In genomic region chr8:108712607-108713006, GRCm38 (mm10) we compare ENCODE assay signal across 9 mouse cellular contexts.
A peak's percentile ranks its signal among the peaks of the same experiment; 100 is the strongest.
DNase-seq lines count a peak whose midpoint lies in the region; ATAC-seq and TF ChIP-seq lines count a peak whose summit lies in the region.
"Had no signal": no experiment of that assay in that cellular context is flagged by ENCODE, and none has a peak within 500 bp of the region (broad histone marks: within the 10 kb centered on the region; RNA-seq: fewer than 3 reads in every experiment).

No protein-coding gene starts in this region.

- no peak for TF ChIP-seq CTCF in intestine, postnatal 0 days (IDR thresholded peaks at IDR 0.05; ENCODE audit: low read depth)

- WGBS in kidney, embryonic 16.5 days = 40% methylated on average over 4 of the region's 4 CpGs
- 33% methylated on average over 4 of the region's 4 CpGs for WGBS in forebrain, embryonic 12.5 days
- 57% methylated on average over 4 of the region's 4 CpGs for WGBS in intestine, postnatal 0 days
- WGBS in neural tube, embryonic 14.5 days = 27% methylated on average over 4 of the region's 4 CpGs

- no peaks in the 10 kb centered on the region for H3K36me3 ChIP-seq in kidney, embryonic 16.5 days (ENCODE audit: insufficient read depth, low read length)
- no peaks in the 10 kb centered on the region for H3K36me3 ChIP-seq in forebrain, embryonic 12.5 days (replicated peaks)
- no peaks in the 10 kb centered on the region for H3K36me3 ChIP-seq in intestine, postnatal 0 days (ENCODE audit: control insufficient read depth, insufficient read depth)
- no peaks in the 10 kb centered on the region for H3K36me3 ChIP-seq in neural tube, embryonic 14.5 days (ENCODE audit: control insufficient read depth, insufficient read depth, low read length)
- H3K36me3 ChIP-seq: G1E had no signal

- H3K4me2 ChIP-seq in kidney, embryonic 16.5 days (replicated peaks; ENCODE audit: low read depth, low read length) = peak overlapping the region; percentile 22; the same call in 1 of the 2 replicates
- H3K4me2 ChIP-seq in forebrain, embryonic 12.5 days = peak overlapping the region; percentile 96
- H3K4me2 ChIP-seq in intestine, postnatal 0 days (replicated peaks; ENCODE audit: low read depth) = peak overlapping the region; percentile 33; the same call in 1 of the 2 replicates
- peak overlapping the region; percentile 44 for H3K4me2 ChIP-seq in neural tube, embryonic 14.5 days (ENCODE audit: low read depth, low read length)

- H3K9ac ChIP-seq in kidney, embryonic 16.5 days (replicated peaks; ENCODE audit: low read length) = peak overlapping the region; percentile 7; the same call in 1 of the 2 replicates
- H3K9ac ChIP-seq in forebrain, embryonic 12.5 days = peak overlapping the region; percentile 59
- no peak overlapping the region for H3K9ac ChIP-seq in intestine, postnatal 0 days (ENCODE audit: low read depth, low read length)
- H3K9ac ChIP-seq in neural tube, embryonic 14.5 days (replicated peaks; ENCODE audit: low read depth, low read length) = peak overlapping the region; percentile 92

- no peak for DNase-seq in kidney, postnatal 14 days
- no peak for DNase-seq in urinary bladder, postnatal 36 days (ENCODE audit: low spot score in 2 of 2)
- DNase-seq: layer of hippocampus, adult 9-11 months had no signal

- ATAC-seq in kidney, embryonic 16.5 days (ENCODE audit: low FRiP score, low TSS enrichment) = no peak
- no peak for ATAC-seq in forebrain, embryonic 12.5 days (ENCODE audit: low FRiP score)
- ATAC-seq in intestine, postnatal 0 days = no peak
- no peak for ATAC-seq in neural tube, embryonic 14.5 days (ENCODE audit: low read depth)
- no peak for ATAC-seq in CD4-positive, CD25-positive, alpha-beta regulatory T cell, adult 4 months

- H3K27ac ChIP-seq in kidney, embryonic 16.5 days (ENCODE audit: low read length) = 0 out of 2 replicates have a peak overlapping the region, but pooled peaks have one; percentile 36
- peak overlapping the region; percentile 94; the same call in 1 of the 2 replicates for H3K27ac ChIP-seq in forebrain, embryonic 12.5 days
- no peak overlapping the region for H3K27ac ChIP-seq in intestine, postnatal 0 days (ENCODE audit: low read depth, low read length)
- peak overlapping the region; percentile 93; the same call in 1 of the 2 replicates for H3K27ac ChIP-seq in neural tube, embryonic 14.5 days (ENCODE audit: low read depth, low read length)

- H3K9me3 ChIP-seq in kidney, embryonic 16.5 days (ENCODE audit: low read length) = no peaks in the 10 kb centered on the region
- H3K9me3 ChIP-seq in forebrain, embryonic 12.5 days = no peaks in the 10 kb centered on the region
- no peaks in the 10 kb centered on the region for H3K9me3 ChIP-seq in intestine, postnatal 0 days (ENCODE audit: control insufficient read depth)
- H3K9me3 ChIP-seq in neural tube, embryonic 14.5 days (ENCODE audit: control insufficient read depth, low read length) = no peaks in the 10 kb centered on the region

- H3K27me3 ChIP-seq in kidney, embryonic 16.5 days (ENCODE audit: insufficient read depth, low read length) = no peaks in the 10 kb centered on the region
- H3K27me3 ChIP-seq in forebrain, embryonic 12.5 days = peaks cover 41% of the 10 kb centered on the region
- H3K27me3 ChIP-seq in intestine, postnatal 0 days (replicated peaks; ENCODE audit: control insufficient read depth, insufficient read depth, low read length) = no peaks in the 10 kb centered on the region
- H3K27me3 ChIP-seq in neural tube, embryonic 14.5 days (ENCODE audit: control insufficient read depth, insufficient read depth, low read length) = no peaks in the 10 kb centered on the region

- no peak overlapping the region for H3K4me3 ChIP-seq in kidney, embryonic 16.5 days (ENCODE audit: low read length)
- H3K4me3 ChIP-seq in forebrain, embryonic 12.5 days (replicated peaks) = no peak overlapping the region
- H3K4me3 ChIP-seq in intestine, postnatal 0 days (ENCODE audit: low read depth, low read length) = no peak overlapping the region
- no peak overlapping the region for H3K4me3 ChIP-seq in neural tube, embryonic 14.5 days (ENCODE audit: low read depth, low read length)

- peaks cover 90% of the 10 kb centered on the region for H3K4me1 ChIP-seq in kidney, embryonic 16.5 days (ENCODE audit: insufficient read depth, low read length)
- peaks cover 93% of the 10 kb centered on the region for H3K4me1 ChIP-seq in forebrain, embryonic 12.5 days
- no peaks in the 10 kb centered on the region; the same call in 1 of the 2 replicates for H3K4me1 ChIP-seq in intestine, postnatal 0 days (replicated peaks; ENCODE audit: control insufficient read depth, insufficient read depth, low read length)
- peaks cover 62% of the 10 kb centered on the region for H3K4me1 ChIP-seq in neural tube, embryonic 14.5 days (ENCODE audit: control insufficient read depth, insufficient read depth, low read length)

Comparison
In these comparisons a context has a peak if more than half of its experiments do, and no peak if none do; other contexts are left out.
1. H3K4me2 ChIP-seq: peak in every context shown above with its lines; median percentile 96 in forebrain, embryonic 12.5 days; 44 in neural tube, embryonic 14.5 days; 33 in intestine, postnatal 0 days; 22 in kidney, embryonic 16.5 days.